ENCODE assay signal across 15 mouse cellular contexts in genomic region chr11:69657462-69657881, GRCm38 (mm10). TPM values are rescaled to one million over a fixed set of nuclear protein-coding genes. Genes with fewer than 3 reads are reported as not detected.
DNase-seq lines count a peak whose midpoint lies in the region; ATAC-seq and TF ChIP-seq lines count a peak whose summit lies in the region.
"Had no signal": no experiment of that assay in that cellular context is flagged by ENCODE, and none has a peak within 500 bp of the region (broad histone marks: within the 10 kb centered on the region; RNA-seq: fewer than 3 reads in every experiment).

No protein-coding gene starts in this region.

- TF ChIP-seq POLR2A in heart, adult 2 months (IDR thresholded peaks at IDR 0.05; ENCODE audit: insufficient read depth, low read depth, low read length), result no peak

- no peak for ATAC-seq in midbrain, embryonic 12.5 days (ENCODE audit: low FRiP score, low read depth)
- ATAC-seq in midbrain, embryonic 14.5 days (ENCODE audit: low FRiP score, low TSS enrichment), result no peak
- ATAC-seq in embryonic facial prominence, embryonic 13.5 days (ENCODE audit: insufficient number of reproducible peaks, insufficient read depth, low FRiP score, low TSS enrichment, low read depth), result no peak
- ATAC-seq in stomach, postnatal 0 days (ENCODE audit: low FRiP score, low TSS enrichment), result no peak
- no peak for ATAC-seq in hindbrain, postnatal 0 days
- ATAC-seq: lung, postnatal 0 days had no signal

- intact Hi-C loops in heart, adult 2 months (cut with DNase I), result loop anchor here (2.0 kb wide), 1 partner anchor 29 kb away; no protein-coding TSS in a partner anchor

- H3K4me2 ChIP-seq in midbrain, embryonic 12.5 days (replicated peaks), result no peak overlapping the region
- H3K4me2 ChIP-seq in midbrain, embryonic 14.5 days (ENCODE audit: low read length), result no peak overlapping the region
- H3K4me2 ChIP-seq in embryonic facial prominence, embryonic 13.5 days, result no peak overlapping the region
- no peak overlapping the region for H3K4me2 ChIP-seq in stomach, postnatal 0 days (replicated peaks; ENCODE audit: low read depth)
- no peak overlapping the region for H3K4me2 ChIP-seq in hindbrain, postnatal 0 days (ENCODE audit: low read depth, low read length)
- H3K4me2 ChIP-seq: heart, embryonic 13.5 days; liver, embryonic 15.5 days had no signal

- H3K9ac ChIP-seq in heart, adult 2 months (ENCODE audit: low read depth, low read length), result no peak overlapping the region
- H3K9ac ChIP-seq in midbrain, embryonic 12.5 days (replicated peaks), result no peak overlapping the region
- H3K9ac ChIP-seq in midbrain, embryonic 14.5 days (replicated peaks; ENCODE audit: low read length), result no peak overlapping the region
- no peak overlapping the region for H3K9ac ChIP-seq in embryonic facial prominence, embryonic 13.5 days
- no peak overlapping the region for H3K9ac ChIP-seq in stomach, postnatal 0 days (ENCODE audit: low read length)
- H3K9ac ChIP-seq in hindbrain, postnatal 0 days (replicated peaks; ENCODE audit: low read length), result no peak overlapping the region
- H3K9ac ChIP-seq: liver, embryonic 15.5 days had no signal

- no peaks in the 10 kb centered on the region for H3K79me2 ChIP-seq in heart, adult 2 months (replicated peaks; ENCODE audit: control insufficient read depth, insufficient read depth, low read length)

- H3K4me1 ChIP-seq in heart, adult 2 months (ENCODE audit: control insufficient read depth, insufficient read depth, low read length), result peaks cover 2% of the 10 kb centered on the region
- peaks cover 16% of the 10 kb centered on the region for H3K4me1 ChIP-seq in midbrain, embryonic 12.5 days
- peaks cover 7% of the 10 kb centered on the region; the same call in 1 of the 2 replicates for H3K4me1 ChIP-seq in midbrain, embryonic 14.5 days (ENCODE audit: control insufficient read depth, insufficient read depth, low read length)
- peaks cover 35% of the 10 kb centered on the region for H3K4me1 ChIP-seq in embryonic facial prominence, embryonic 13.5 days
- H3K4me1 ChIP-seq in stomach, postnatal 0 days (replicated peaks; ENCODE audit: control insufficient read depth, insufficient read depth), result no peaks in the 10 kb centered on the region
- no peaks in the 10 kb centered on the region for H3K4me1 ChIP-seq in hindbrain, postnatal 0 days (ENCODE audit: insufficient read depth, low read length)

- no peaks in the 10 kb centered on the region for H3K36me3 ChIP-seq in heart, adult 2 months (ENCODE audit: control insufficient read depth, insufficient read depth, low read length)
- H3K36me3 ChIP-seq in midbrain, embryonic 12.5 days, result peaks cover 56% of the 10 kb centered on the region
- H3K36me3 ChIP-seq in midbrain, embryonic 14.5 days (ENCODE audit: control insufficient read depth, insufficient read depth, low read length), result peaks cover 53% of the 10 kb centered on the region
- peaks cover 54% of the 10 kb centered on the region for H3K36me3 ChIP-seq in embryonic facial prominence, embryonic 13.5 days
- peaks cover 17% of the 10 kb centered on the region for H3K36me3 ChIP-seq in stomach, postnatal 0 days (ENCODE audit: control insufficient read depth, insufficient read depth, low read length)
- peaks cover 20% of the 10 kb centered on the region for H3K36me3 ChIP-seq in hindbrain, postnatal 0 days (ENCODE audit: insufficient read depth, low read length)

- H3K27ac ChIP-seq in heart, adult 2 months, result no peak overlapping the region
- no peak overlapping the region for H3K27ac ChIP-seq in midbrain, embryonic 12.5 days (replicated peaks)
- no peak overlapping the region for H3K27ac ChIP-seq in midbrain, embryonic 14.5 days (replicated peaks; ENCODE audit: low read depth, low read length)
- peak overlapping the region; percentile 44; the same call in 1 of the 2 replicates for H3K27ac ChIP-seq in embryonic facial prominence, embryonic 13.5 days
- peak overlapping the region; percentile 86; the same call in 1 of the 2 replicates for H3K27ac ChIP-seq in stomach, postnatal 0 days (replicated peaks)
- H3K27ac ChIP-seq in hindbrain, postnatal 0 days, result no peak overlapping the region
- H3K27ac ChIP-seq: heart, embryonic 13.5 days had no signal

- WGBS in heart, adult 2 months, result 86% methylated on average over 15 of the region's 15 CpGs
- 87% methylated on average over 15 of the region's 15 CpGs for WGBS in midbrain, embryonic 12.5 days
- WGBS in midbrain, embryonic 14.5 days, result 86% methylated on average over 15 of the region's 15 CpGs
- WGBS in embryonic facial prominence, embryonic 13.5 days, result 85% methylated on average over 15 of the region's 15 CpGs
- WGBS in stomach, postnatal 0 days, result 75% methylated on average over 15 of the region's 15 CpGs
- WGBS in hindbrain, postnatal 0 days, result 82% methylated on average over 15 of the region's 15 CpGs

- DNase-seq in heart, adult 2 months, result no peak
- DNase-seq in heart, adult 8-10 months (ENCODE audit: low spot score), result no peak
- DNase-seq in midbrain, embryonic 14.5 days, result no peak
- no peak for DNase-seq in stomach, postnatal 0 days (ENCODE audit: low spot score)
- no peak for DNase-seq in hindbrain, postnatal 0 days (ENCODE audit: low spot score)
- DNase-seq in lung, postnatal 10 days, result no peak
- DNase-seq: gastrocnemius, postnatal 14 days; right cerebral cortex, adult 18-20 months had no signal

- 0 out of 2 replicates have a peak, but pooled peaks have one; percentile 0 for TF ChIP-seq EP300 in heart, adult 2 months (IDR thresholded peaks at IDR 0.05; ENCODE audit: insufficient read depth, low read depth, low read length)
- TF ChIP-seq EP300 in stomach, postnatal 0 days (optimal IDR thresholded peaks at IDR 0.05), result no peak

- no peak for TF ChIP-seq CTCF in heart, adult 2 months (IDR thresholded peaks at IDR 0.05)
- TF ChIP-seq CTCF in stomach, postnatal 0 days (IDR thresholded peaks at IDR 0.05; ENCODE audit: low read depth), result no peak
- TF ChIP-seq CTCF in hindbrain, postnatal 0 days (IDR thresholded peaks at IDR 0.05; ENCODE audit: low read depth), result no peak

- no peak overlapping the region for H3K4me3 ChIP-seq in heart, adult 2 months
- H3K4me3 ChIP-seq in midbrain, embryonic 12.5 days, result 0 out of 2 replicates have a peak overlapping the region, but pooled peaks have one; percentile 0
- no peak overlapping the region for H3K4me3 ChIP-seq in midbrain, embryonic 14.5 days (replicated peaks; ENCODE audit: low read depth, low read length)
- no peak overlapping the region for H3K4me3 ChIP-seq in embryonic facial prominence, embryonic 13.5 days
- H3K4me3 ChIP-seq in stomach, postnatal 0 days (ENCODE audit: low read depth, low read length), result no peak overlapping the region
- H3K4me3 ChIP-seq in hindbrain, postnatal 0 days (ENCODE audit: low read length), result no peak overlapping the region
- H3K4me3 ChIP-seq: heart, embryonic 13.5 days; liver, embryonic 15.5 days had no signal

- H3K9me3 ChIP-seq in midbrain, embryonic 12.5 days, result no peaks in the 10 kb centered on the region
- H3K9me3 ChIP-seq in midbrain, embryonic 14.5 days (ENCODE audit: control insufficient read depth, low read length), result no peaks in the 10 kb centered on the region
- no peaks in the 10 kb centered on the region for H3K9me3 ChIP-seq in embryonic facial prominence, embryonic 13.5 days
- H3K9me3 ChIP-seq in stomach, postnatal 0 days (ENCODE audit: control insufficient read depth, low read length), result no peaks in the 10 kb centered on the region
- H3K9me3 ChIP-seq in hindbrain, postnatal 0 days (ENCODE audit: low read length), result no peaks in the 10 kb centered on the region
- H3K9me3 ChIP-seq: heart, embryonic 13.5 days; liver, embryonic 15.5 days had no signal

- no peaks in the 10 kb centered on the region for H3K27me3 ChIP-seq in heart, adult 2 months (ENCODE audit: control insufficient read depth, insufficient read depth, low read length)
- H3K27me3 ChIP-seq in midbrain, embryonic 12.5 days, result no peaks in the 10 kb centered on the region
- H3K27me3 ChIP-seq in midbrain, embryonic 14.5 days (ENCODE audit: control insufficient read depth, insufficient read depth, low read length), result no peaks in the 10 kb centered on the region
- no peaks in the 10 kb centered on the region for H3K27me3 ChIP-seq in embryonic facial prominence, embryonic 13.5 days
- no peaks in the 10 kb centered on the region for H3K27me3 ChIP-seq in stomach, postnatal 0 days (ENCODE audit: control insufficient read depth, insufficient read depth, low read length)
- no peaks in the 10 kb centered on the region for H3K27me3 ChIP-seq in hindbrain, postnatal 0 days (ENCODE audit: insufficient read depth, low read length)
- H3K27me3 ChIP-seq: heart, embryonic 13.5 days; liver, embryonic 15.5 days had no signal

RNA-seq across cellular contexts. Expression of gene Sox15, which starts 2.4 kb away (rescaled TPM):
- not detected for total RNA-seq in heart, adult 2 months (2021)
- not detected in 2 replicates for polyA plus RNA-seq in heart, adult 2 months (2012; rRNA removed)
- not detected for total RNA-seq in heart, adult 8-10 months (2022)
- not detected in 2 replicates for polyA plus RNA-seq in midbrain, embryonic 12.5 days (2016; fragmentation: Nextera tagmentation; extraction: Ambion mirVana)
- not detected in 2 replicates for polyA plus RNA-seq in midbrain, embryonic 14.5 days (2014; fragmentation: Nextera tagmentation; extraction: Ambion mirVana)
- 0.41 and 0.63 TPM in 2 replicates for polyA plus RNA-seq in embryonic facial prominence, embryonic 13.5 days (2015; fragmentation: Nextera tagmentation; extraction: Ambion mirVana)
- polyA plus RNA-seq in stomach, postnatal 0 days (2015; fragmentation: Nextera tagmentation; extraction: Ambion mirVana), result 7.7 and 7.9 TPM in 2 replicates
- not detected in 2 replicates for total RNA-seq in hindbrain, postnatal 0 days (2014; rRNA removed)
- polyA plus RNA-seq in hindbrain, postnatal 0 days (2015; fragmentation: Nextera tagmentation; extraction: Ambion mirVana), result 0.35 and 0.40 TPM in 2 replicates
- total RNA-seq: adrenal gland, adult 18-20 months; gastrocnemius, postnatal 14 days; heart, postnatal 4 days had no signal
- polyA plus RNA-seq: heart, embryonic 13.5 days; liver, embryonic 15.5 days had no signal

RNA-seq across cellular contexts. Expression of gene Mpdu1, which starts 5.0 kb away (rescaled TPM):
- total RNA-seq in heart, adult 2 months (2021), result 10 to 100 TPM; 13.7 to 14.2 TPM
- 40.8 and 41.3 TPM in 2 replicates for polyA plus RNA-seq in heart, adult 2 months (2012; rRNA removed)
- total RNA-seq in heart, adult 8-10 months (2022), result 10 to 100 TPM; 13.6 to 18.8 (median 15.5) TPM
- polyA plus RNA-seq in midbrain, embryonic 12.5 days (2016; fragmentation: Nextera tagmentation; extraction: Ambion mirVana), result 79.4 and 79.9 TPM in 2 replicates
- polyA plus RNA-seq in midbrain, embryonic 14.5 days (2014; fragmentation: Nextera tagmentation; extraction: Ambion mirVana), result 64.0 and 108 TPM in 2 replicates
- 54.3 and 74.9 TPM in 2 replicates for polyA plus RNA-seq in embryonic facial prominence, embryonic 13.5 days (2015; fragmentation: Nextera tagmentation; extraction: Ambion mirVana)
- 69.1 and 72.6 TPM in 2 replicates for polyA plus RNA-seq in stomach, postnatal 0 days (2015; fragmentation: Nextera tagmentation; extraction: Ambion mirVana)
- total RNA-seq in hindbrain, postnatal 0 days (2014; rRNA removed), result 141 and 256 TPM in 2 replicates
- polyA plus RNA-seq in hindbrain, postnatal 0 days (2015; fragmentation: Nextera tagmentation; extraction: Ambion mirVana), result 122 and 124 TPM in 2 replicates

RNA-seq across cellular contexts. Expression of gene Cd68, which starts 8.5 kb away (rescaled TPM):
- total RNA-seq in heart, adult 2 months (2021), result 1 to 10 TPM; 7.4 to 7.6 TPM
- 7.0 and 14.8 TPM in 2 replicates for polyA plus RNA-seq in heart, adult 2 months (2012; rRNA removed)
- total RNA-seq in heart, adult 8-10 months (2022), result 1 to 10 TPM; 4.5 to 7.0 (median 6.3) TPM
- polyA plus RNA-seq in midbrain, embryonic 12.5 days (2016; fragmentation: Nextera tagmentation; extraction: Ambion mirVana), result 7.1 and 7.2 TPM in 2 replicates
- polyA plus RNA-seq in midbrain, embryonic 14.5 days (2014; fragmentation: Nextera tagmentation; extraction: Ambion mirVana), result 3.7 and 7.9 TPM in 2 replicates
- 11.4 and 11.9 TPM in 2 replicates for polyA plus RNA-seq in embryonic facial prominence, embryonic 13.5 days (2015; fragmentation: Nextera tagmentation; extraction: Ambion mirVana)
- polyA plus RNA-seq in stomach, postnatal 0 days (2015; fragmentation: Nextera tagmentation; extraction: Ambion mirVana), result 16.7 and 17.9 TPM in 2 replicates
- 6.0 and 7.5 TPM in 2 replicates for total RNA-seq in hindbrain, postnatal 0 days (2014; rRNA removed)
- 10.5 and 12.0 TPM in 2 replicates for polyA plus RNA-seq in hindbrain, postnatal 0 days (2015; fragmentation: Nextera tagmentation; extraction: Ambion mirVana)

RNA-seq across cellular contexts. Expression of gene Eif4a1, which starts 14.8 kb away (rescaled TPM):
- 100 to 1,000 TPM; 173 to 198 TPM for total RNA-seq in heart, adult 2 months (2021)
- polyA plus RNA-seq in heart, adult 2 months (2012; rRNA removed), result 147 and 250 TPM in 2 replicates
- total RNA-seq in heart, adult 8-10 months (2022), result 100 to 1,000 TPM; 162 to 194 (median 186) TPM
- polyA plus RNA-seq in midbrain, embryonic 12.5 days (2016; fragmentation: Nextera tagmentation; extraction: Ambion mirVana), result 608 and 698 TPM in 2 replicates
- 707 and 863 TPM in 2 replicates for polyA plus RNA-seq in midbrain, embryonic 14.5 days (2014; fragmentation: Nextera tagmentation; extraction: Ambion mirVana)
- 514 and 625 TPM in 2 replicates for polyA plus RNA-seq in embryonic facial prominence, embryonic 13.5 days (2015; fragmentation: Nextera tagmentation; extraction: Ambion mirVana)
- 339 and 351 TPM in 2 replicates for polyA plus RNA-seq in stomach, postnatal 0 days (2015; fragmentation: Nextera tagmentation; extraction: Ambion mirVana)
- total RNA-seq in hindbrain, postnatal 0 days (2014; rRNA removed), result 696 and 745 TPM in 2 replicates
- polyA plus RNA-seq in hindbrain, postnatal 0 days (2015; fragmentation: Nextera tagmentation; extraction: Ambion mirVana), result 427 and 463 TPM in 2 replicates

RNA-seq across cellular contexts. Expression of gene Senp3, which starts 24.4 kb away (rescaled TPM):
- 10 to 100 TPM; 31.1 to 33.2 TPM for total RNA-seq in heart, adult 2 months (2021)
- polyA plus RNA-seq in heart, adult 2 months (2012; rRNA removed), result 35.1 and 51.8 TPM in 2 replicates
- 10 to 100 TPM; 27.2 to 40.0 (median 28.7) TPM for total RNA-seq in heart, adult 8-10 months (2022)
- 108 and 113 TPM in 2 replicates for polyA plus RNA-seq in midbrain, embryonic 12.5 days (2016; fragmentation: Nextera tagmentation; extraction: Ambion mirVana)
- 93.3 and 103 TPM in 2 replicates for polyA plus RNA-seq in midbrain, embryonic 14.5 days (2014; fragmentation: Nextera tagmentation; extraction: Ambion mirVana)
- polyA plus RNA-seq in embryonic facial prominence, embryonic 13.5 days (2015; fragmentation: Nextera tagmentation; extraction: Ambion mirVana), result 119 and 122 TPM in 2 replicates
- 30.5 and 32.4 TPM in 2 replicates for polyA plus RNA-seq in stomach, postnatal 0 days (2015; fragmentation: Nextera tagmentation; extraction: Ambion mirVana)
- total RNA-seq in hindbrain, postnatal 0 days (2014; rRNA removed), result 68.6 and 90.4 TPM in 2 replicates
- polyA plus RNA-seq in hindbrain, postnatal 0 days (2015; fragmentation: Nextera tagmentation; extraction: Ambion mirVana), result 69.2 and 69.3 TPM in 2 replicates

Comparison
In these comparisons a context has a peak if more than half of its experiments do, and no peak if none do; other contexts are left out.
1. H3K27ac ChIP-seq: peak in embryonic facial prominence, embryonic 13.5 days (single experiment) and stomach, postnatal 0 days (single experiment); none in heart, adult 2 months (single experiment), midbrain, embryonic 12.5 days (single experiment), midbrain, embryonic 14.5 days (single experiment) and hindbrain, postnatal 0 days (single experiment).